Comparison of ENCODE assay signal across 11 mouse cellular contexts in genomic region chr2:164083609-164084341, GRCm38 (mm10). TPM values are rescaled to one million over a fixed set of nuclear protein-coding genes. Genes with fewer than 3 reads are reported as not detected.
DNase-seq lines count a peak whose midpoint lies in the region; ATAC-seq and TF ChIP-seq lines count a peak whose summit lies in the region.
"Had no signal": no experiment of that assay in that cellular context is flagged by ENCODE, and none has a peak within 500 bp of the region (broad histone marks: within the 10 kb centered on the region; RNA-seq: fewer than 3 reads in every experiment).

No protein-coding gene starts in this region.

- H3K27ac ChIP-seq in heart, postnatal 0 days (ENCODE audit: low read depth) = peak overlapping the region; percentile 64; the same call in 1 of the 2 replicates
- H3K27ac ChIP-seq in liver, embryonic 11.5 days (ENCODE audit: low read depth, low read length) = peak overlapping the region; percentile 30; the same call in 1 of the 2 replicates
- no peak overlapping the region for H3K27ac ChIP-seq in layer of hippocampus, adult 2 months
- H3K27ac ChIP-seq: forebrain, embryonic 12.5 days; hindbrain, postnatal 0 days had no signal

- intact Hi-C loops in heart, postnatal 36 days (cut with DNase I) = no loop called here

- WGBS in heart, postnatal 0 days = 82% methylated on average over 19 of the region's 19 CpGs
- WGBS in liver, embryonic 11.5 days = 60% methylated on average over 19 of the region's 19 CpGs

- no peaks in the 10 kb centered on the region for H3K9me3 ChIP-seq in heart, postnatal 0 days (replicated peaks; ENCODE audit: control insufficient read depth, low read length)
- H3K9me3 ChIP-seq in liver, embryonic 11.5 days (ENCODE audit: control insufficient read depth, low read length) = no peaks in the 10 kb centered on the region
- no peaks in the 10 kb centered on the region for H3K9me3 ChIP-seq in megakaryocyte, embryonic 14.5 days
- H3K9me3 ChIP-seq: forebrain, embryonic 12.5 days had no signal

- ATAC-seq in heart, postnatal 0 days (ENCODE audit: insufficient read depth, low read depth) = no peak
- ATAC-seq in liver, embryonic 11.5 days (replicated peaks; ENCODE audit: low FRiP score) = peak; percentile 41; the same call in 1 of the 2 replicates
- ATAC-seq: hindbrain, postnatal 0 days had no signal

- no peak for TF ChIP-seq CTCF in heart, postnatal 0 days (IDR thresholded peaks at IDR 0.05; ENCODE audit: low read depth)
- TF ChIP-seq CTCF in layer of hippocampus, adult 2 months (conservative IDR thresholded peaks at IDR 0.05) = no peak

- H3K4me3 ChIP-seq in heart, postnatal 0 days (ENCODE audit: low read depth, low read length) = no peak overlapping the region
- no peak overlapping the region for H3K4me3 ChIP-seq in liver, embryonic 11.5 days (ENCODE audit: low read depth, low read length)
- H3K4me3 ChIP-seq in megakaryocyte, embryonic 14.5 days (replicated peaks) = peak overlapping the region; percentile 88
- no peak overlapping the region for H3K4me3 ChIP-seq in layer of hippocampus, adult 2 months
- H3K4me3 ChIP-seq: forebrain, embryonic 12.5 days had no signal

- H3K36me3 ChIP-seq in heart, postnatal 0 days (replicated peaks; ENCODE audit: control insufficient read depth, insufficient read depth, low read length) = peaks cover 82% of the 10 kb centered on the region
- H3K36me3 ChIP-seq in liver, embryonic 11.5 days (ENCODE audit: control insufficient read depth, insufficient read depth, low read length) = peaks cover 35% of the 10 kb centered on the region
- peaks cover 93% of the 10 kb centered on the region for H3K36me3 ChIP-seq in megakaryocyte, embryonic 14.5 days (replicated peaks; ENCODE audit: low read length)

- no peaks in the 10 kb centered on the region for H3K27me3 ChIP-seq in heart, postnatal 0 days (ENCODE audit: control insufficient read depth, insufficient read depth, low read length)
- no peaks in the 10 kb centered on the region for H3K27me3 ChIP-seq in liver, embryonic 11.5 days (replicated peaks; ENCODE audit: control insufficient read depth, insufficient read depth, low read length)
- no peaks in the 10 kb centered on the region for H3K27me3 ChIP-seq in megakaryocyte, embryonic 14.5 days (replicated peaks)
- H3K27me3 ChIP-seq: forebrain, embryonic 12.5 days had no signal

- H3K9ac ChIP-seq in heart, postnatal 0 days (replicated peaks; ENCODE audit: low read depth, low read length) = no peak overlapping the region
- H3K9ac ChIP-seq in liver, embryonic 11.5 days (ENCODE audit: low read depth, low read length) = no peak overlapping the region
- H3K9ac ChIP-seq: forebrain, embryonic 12.5 days had no signal

- no peak for DNase-seq in heart, postnatal 0 days (ENCODE audit: low spot score)
- no peak for DNase-seq in heart, postnatal 36 days
- no peak for DNase-seq in liver, embryonic 11.5 days (ENCODE audit: low spot score)
- DNase-seq in thymus, postnatal 10 days (ENCODE audit: low spot score in 2 of 2) = peak; percentile 72 to 73
- no peak for DNase-seq in right cerebral cortex, postnatal 36 days (ENCODE audit: low spot score in 2 of 2)
- DNase-seq in embryo, embryonic 9.5 days (ENCODE audit: extremely low spot score) = no peak
- DNase-seq in layer of hippocampus, adult 2 months (ENCODE audit: low spot score in 2 of 2) = no peak
- DNase-seq: left cerebral cortex, postnatal 4 days had no signal

- no peaks in the 10 kb centered on the region for H3K4me1 ChIP-seq in heart, postnatal 0 days (ENCODE audit: control insufficient read depth, insufficient read depth)
- H3K4me1 ChIP-seq in liver, embryonic 11.5 days (replicated peaks; ENCODE audit: control insufficient read depth, insufficient read depth, low read length) = peaks cover 8% of the 10 kb centered on the region
- H3K4me1 ChIP-seq in megakaryocyte, embryonic 14.5 days = peaks cover 88% of the 10 kb centered on the region
- H3K4me1 ChIP-seq: forebrain, embryonic 12.5 days had no signal

- no peak overlapping the region; the same call in 1 of the 2 replicates for H3K4me2 ChIP-seq in heart, postnatal 0 days (ENCODE audit: low read depth, low read length)
- H3K4me2 ChIP-seq in liver, embryonic 11.5 days = no peak overlapping the region; the same call in none of the 2 replicates
- H3K4me2 ChIP-seq: forebrain, embryonic 12.5 days had no signal

- no peak for TF ChIP-seq EP300 in heart, postnatal 0 days (IDR thresholded peaks at IDR 0.05; ENCODE audit: low read depth)

RNA-seq across cellular contexts. Expression of gene Tomm34, which starts 12.8 kb away (rescaled TPM):
- total RNA-seq in heart, postnatal 0 days (2014; rRNA removed; ENCODE audit: low replicate concordance) = 46.6 and 58.8 TPM in 2 replicates
- polyA plus RNA-seq in heart, postnatal 0 days (2015; fragmentation: Nextera tagmentation; extraction: Ambion mirVana) = 34.8 and 35.1 TPM in 2 replicates
- total RNA-seq in heart, postnatal 36 days (2021) = 10 to 100 TPM; 17.6 to 21.0 TPM
- 57.1 and 58.0 TPM in 2 replicates for polyA plus RNA-seq in liver, embryonic 11.5 days (2014; fragmentation: Nextera tagmentation; extraction: Ambion mirVana)
- polyA plus RNA-seq in megakaryocyte, embryonic 14.5 days (2012; ENCODE audit: insufficient read depth, low replicate concordance) = 17.4 and 20.5 TPM in 2 replicates
- 100 to 1,000 TPM; 107 to 108 TPM for total RNA-seq in layer of hippocampus, adult 2 months (2021)

RNA-seq across cellular contexts. Expression of gene Stk4, which starts 13.7 kb away (rescaled TPM):
- total RNA-seq in heart, postnatal 0 days (2014; rRNA removed; ENCODE audit: low replicate concordance) = 16.6 and 19.4 TPM in 2 replicates
- 8.6 TPM in 2 replicates for polyA plus RNA-seq in heart, postnatal 0 days (2015; fragmentation: Nextera tagmentation; extraction: Ambion mirVana)
- total RNA-seq in heart, postnatal 36 days (2021) = 10 to 100 TPM; 17.0 to 20.4 TPM
- 30.2 and 32.1 TPM in 2 replicates for polyA plus RNA-seq in liver, embryonic 11.5 days (2014; fragmentation: Nextera tagmentation; extraction: Ambion mirVana)
- 3.1 and 31.1 TPM in 2 replicates for polyA plus RNA-seq in megakaryocyte, embryonic 14.5 days (2012; ENCODE audit: insufficient read depth, low replicate concordance)
- total RNA-seq in layer of hippocampus, adult 2 months (2021) = 10 to 100 TPM; 46.9 to 50.4 TPM

RNA-seq across cellular contexts. Expression of gene Pabpc1l, which starts 58.5 kb away (rescaled TPM):
- total RNA-seq in heart, postnatal 0 days (2014; rRNA removed; ENCODE audit: low replicate concordance) = not detected in 2 replicates
- polyA plus RNA-seq in heart, postnatal 0 days (2015; fragmentation: Nextera tagmentation; extraction: Ambion mirVana) = 0.56 and 1.0 TPM in 2 replicates
- under 1 TPM in 1 of 2 experiments, not detected in 1; 0.89 TPM for total RNA-seq in heart, postnatal 36 days (2021)
- 0.78 and 1.2 TPM in 2 replicates for polyA plus RNA-seq in liver, embryonic 11.5 days (2014; fragmentation: Nextera tagmentation; extraction: Ambion mirVana)
- not detected in 2 replicates for polyA plus RNA-seq in megakaryocyte, embryonic 14.5 days (2012; ENCODE audit: insufficient read depth, low replicate concordance)
- total RNA-seq in layer of hippocampus, adult 2 months (2021) = 1 to 10 TPM; 1.1 to 1.2 TPM

Comparison
In these comparisons a context has a peak if more than half of its experiments do, and no peak if none do; other contexts are left out.
1. DNase-seq: peak in thymus, postnatal 10 days (2 of 2); none in heart, postnatal 0 days (single experiment), heart, postnatal 36 days (0 of 2), liver, embryonic 11.5 days (single experiment), right cerebral cortex, postnatal 36 days (0 of 2), embryo, embryonic 9.5 days (single experiment) and layer of hippocampus, adult 2 months (0 of 2).